Mouse (Mus musculus): ENCODE measurements around the gene Tbc1d19. TPM values are rescaled to one million over a fixed set of nuclear protein-coding genes. Genes with fewer than 3 reads are reported as not detected.
A peak's percentile ranks its signal among the peaks of the same experiment; 100 is the strongest.

The Tbc1d19 gene
- polyA plus RNA-seq, 1 experiment from 2014 or later: 32.2 TPM

- Histone ChIP-seq H3K9me3 (ENCODE audit: control insufficient read depth, low read length) (no peaks in the 10 kb centered on the region), H3K27ac (ENCODE audit: low read depth) (no peak overlapping the region), H3K4me1 (replicated peaks; ENCODE audit: control insufficient read depth, insufficient read depth, low read length) (no peaks in the 10 kb centered on the region), H3K36me3 (ENCODE audit: control insufficient read depth, insufficient read depth, low read length) (peaks cover 16% of the 10 kb centered on the region), H3K9ac (ENCODE audit: low read length) (no peak overlapping the region), H3K4me3 (ENCODE audit: low read depth, low read length) (no peak overlapping the region), H3K27me3 (replicated peaks; ENCODE audit: control insufficient read depth, insufficient read depth, low read length) (no peaks in the 10 kb centered on the region), H3K4me2 (ENCODE audit: low read length) (no peak overlapping the region)
- 31% methylated on average over 6 of the region's 6 CpGs for WGBS
- DNase-seq (ENCODE audit: low spot score) (peak; percentile 71), ATAC-seq (replicated peaks; ENCODE audit: low FRiP score, low TSS enrichment, low read depth) (0 out of 2 replicates have a peak, but pooled peaks have one; percentile 53)
Observed at GRCm38 (mm10) chr5:53871665-53872312, 62.4 kb downstream of the Tbc1d19 start.

- 88% methylated on average over 3 of the region's 3 CpGs for WGBS
- no peaks in the 10 kb centered on the region for H3K27me3 ChIP-seq (replicated peaks; ENCODE audit: control insufficient read depth, insufficient read depth, low read length)
- H3K4me3 ChIP-seq (ENCODE audit: low read depth, low read length): no peak overlapping the region
- H3K4me2 ChIP-seq (ENCODE audit: low read length): no peak overlapping the region
- peaks cover 16% of the 10 kb centered on the region for H3K36me3 ChIP-seq (ENCODE audit: control insufficient read depth, insufficient read depth, low read length)
- DNase-seq (ENCODE audit: low spot score) (no peak), ATAC-seq (replicated peaks; ENCODE audit: low FRiP score, low TSS enrichment, low read depth) (no peak)
- no peaks in the 10 kb centered on the region for H3K4me1 ChIP-seq (replicated peaks; ENCODE audit: control insufficient read depth, insufficient read depth, low read length)
- no peaks in the 10 kb centered on the region for H3K9me3 ChIP-seq (ENCODE audit: control insufficient read depth, low read length)
- H3K27ac ChIP-seq (ENCODE audit: low read depth): no peak overlapping the region
- H3K9ac ChIP-seq (ENCODE audit: low read length): no peak overlapping the region
Observed at GRCm38 (mm10) chr5:53874966-53875365, 65.6 kb downstream of the Tbc1d19 start.

- Histone ChIP-seq H3K4me1 (replicated peaks; ENCODE audit: control insufficient read depth, insufficient read depth, low read length) (no peaks in the 10 kb centered on the region), H3K4me2 (ENCODE audit: low read length) (no peak overlapping the region), H3K27me3 (replicated peaks; ENCODE audit: control insufficient read depth, insufficient read depth, low read length) (no peaks in the 10 kb centered on the region), H3K9me3 (ENCODE audit: control insufficient read depth, low read length) (no peaks in the 10 kb centered on the region), H3K9ac (ENCODE audit: low read length) (no peak overlapping the region), H3K27ac (ENCODE audit: low read depth) (no peak overlapping the region), H3K36me3 (ENCODE audit: control insufficient read depth, insufficient read depth, low read length) (peaks cover 7% of the 10 kb centered on the region; the same call in 1 of the 2 replicates), H3K4me3 (ENCODE audit: low read depth, low read length) (no peak overlapping the region)
- 33% methylated on average over 4 of the region's 4 CpGs for WGBS
- no peak for ATAC-seq (replicated peaks; ENCODE audit: low FRiP score, low TSS enrichment, low read depth)
- DNase-seq (ENCODE audit: low spot score): no peak
Observed at GRCm38 (mm10) chr5:53880724-53881123, 71.3 kb downstream of the Tbc1d19 start.

- no peaks in the 10 kb centered on the region for H3K27me3 ChIP-seq (replicated peaks; ENCODE audit: control insufficient read depth, insufficient read depth, low read length)
- H3K4me3 ChIP-seq (ENCODE audit: low read depth, low read length): no peak overlapping the region
- no peak for DNase-seq (ENCODE audit: low spot score)
- 72% methylated on average over 4 of the region's 4 CpGs for WGBS
- H3K27ac ChIP-seq (ENCODE audit: low read depth): no peak overlapping the region
- no peaks in the 10 kb centered on the region for H3K9me3 ChIP-seq (ENCODE audit: control insufficient read depth, low read length)
- no peak overlapping the region for H3K9ac ChIP-seq (ENCODE audit: low read length)
- no peak overlapping the region for H3K4me2 ChIP-seq (ENCODE audit: low read length)
- ATAC-seq (replicated peaks; ENCODE audit: low FRiP score, low TSS enrichment, low read depth): no peak
- H3K36me3 ChIP-seq (ENCODE audit: control insufficient read depth, insufficient read depth, low read length): peaks cover 4% of the 10 kb centered on the region; the same call in 1 of the 2 replicates
- no peaks in the 10 kb centered on the region for H3K4me1 ChIP-seq (replicated peaks; ENCODE audit: control insufficient read depth, insufficient read depth, low read length)
Observed at GRCm38 (mm10) chr5:53881381-53881990, 72.1 kb downstream of the Tbc1d19 start.

- 76% methylated on average over 9 of the region's 9 CpGs for WGBS
- DNase-seq (ENCODE audit: low spot score) (no peak), ATAC-seq (replicated peaks; ENCODE audit: low FRiP score, low TSS enrichment, low read depth) (no peak)
- Histone ChIP-seq H3K27me3 (replicated peaks; ENCODE audit: control insufficient read depth, insufficient read depth, low read length) (no peaks in the 10 kb centered on the region), H3K4me3 (ENCODE audit: low read depth, low read length) (no peak overlapping the region), H3K9me3 (ENCODE audit: control insufficient read depth, low read length) (no peaks in the 10 kb centered on the region), H3K4me2 (ENCODE audit: low read length) (no peak overlapping the region), H3K36me3 (ENCODE audit: control insufficient read depth, insufficient read depth, low read length) (peaks cover 23% of the 10 kb centered on the region), H3K27ac (ENCODE audit: low read depth) (no peak overlapping the region), H3K9ac (ENCODE audit: low read length) (no peak overlapping the region), H3K4me1 (replicated peaks; ENCODE audit: control insufficient read depth, insufficient read depth, low read length) (no peaks in the 10 kb centered on the region)
Observed at GRCm38 (mm10) chr5:53901406-53901805, 92.0 kb downstream of the Tbc1d19 start.

GRCm38 (mm10) chr5:53902757-53903156 lies 93.4 kb downstream of the Tbc1d19 start:
- Histone ChIP-seq H3K9ac (ENCODE audit: low read length) (no peak overlapping the region), H3K36me3 (ENCODE audit: control insufficient read depth, insufficient read depth, low read length) (peaks cover 14% of the 10 kb centered on the region), H3K27ac (ENCODE audit: low read depth) (no peak overlapping the region), H3K27me3 (replicated peaks; ENCODE audit: control insufficient read depth, insufficient read depth, low read length) (no peaks in the 10 kb centered on the region), H3K4me2 (ENCODE audit: low read length) (no peak overlapping the region), H3K9me3 (ENCODE audit: control insufficient read depth, low read length) (no peaks in the 10 kb centered on the region), H3K4me3 (ENCODE audit: low read depth, low read length) (no peak overlapping the region), H3K4me1 (replicated peaks; ENCODE audit: control insufficient read depth, insufficient read depth, low read length) (no peaks in the 10 kb centered on the region)
- 61% methylated on average over 3 of the region's 3 CpGs for WGBS
- no peak for DNase-seq (ENCODE audit: low spot score)
- no peak for ATAC-seq (replicated peaks; ENCODE audit: low FRiP score, low TSS enrichment, low read depth)

- H3K4me3 ChIP-seq (ENCODE audit: low read depth, low read length): no peak overlapping the region
- no peak overlapping the region for H3K4me2 ChIP-seq (ENCODE audit: low read length)
- WGBS: 91% methylated on average over 3 of the region's 3 CpGs
- no peaks in the 10 kb centered on the region for H3K27me3 ChIP-seq (replicated peaks; ENCODE audit: control insufficient read depth, insufficient read depth, low read length)
- H3K4me1 ChIP-seq (replicated peaks; ENCODE audit: control insufficient read depth, insufficient read depth, low read length): no peaks in the 10 kb centered on the region
- H3K9me3 ChIP-seq (ENCODE audit: control insufficient read depth, low read length): no peaks in the 10 kb centered on the region
- DNase-seq (ENCODE audit: low spot score): no peak
- no peak for ATAC-seq (replicated peaks; ENCODE audit: low FRiP score, low TSS enrichment, low read depth)
- H3K36me3 ChIP-seq (ENCODE audit: control insufficient read depth, insufficient read depth, low read length): 0 out of 2 replicates have a peak, but pooled peaks cover 3% of the 10 kb centered on the region
- no peak overlapping the region for H3K27ac ChIP-seq (ENCODE audit: low read depth)
- H3K9ac ChIP-seq (ENCODE audit: low read length): no peak overlapping the region
Observed at GRCm38 (mm10) chr5:53909201-53909600, 99.8 kb downstream of the Tbc1d19 start.

- H3K27ac ChIP-seq (ENCODE audit: low read depth): no peak overlapping the region
- peaks cover 5% of the 10 kb centered on the region; the same call in 1 of the 2 replicates for H3K9me3 ChIP-seq (ENCODE audit: control insufficient read depth, low read length)
- H3K4me3 ChIP-seq (ENCODE audit: low read depth, low read length): no peak overlapping the region
- no peak overlapping the region for H3K9ac ChIP-seq (ENCODE audit: low read length)
- no peak for ATAC-seq (replicated peaks; ENCODE audit: low FRiP score, low TSS enrichment, low read depth)
- no peaks in the 10 kb centered on the region for H3K36me3 ChIP-seq (ENCODE audit: control insufficient read depth, insufficient read depth, low read length)
- no peaks in the 10 kb centered on the region for H3K27me3 ChIP-seq (replicated peaks; ENCODE audit: control insufficient read depth, insufficient read depth, low read length)
- H3K4me1 ChIP-seq (replicated peaks; ENCODE audit: control insufficient read depth, insufficient read depth, low read length): no peaks in the 10 kb centered on the region; the same call in none of the 2 replicates
- WGBS: 90% methylated on average over 2 of the region's 2 CpGs
- no peak for DNase-seq (ENCODE audit: low spot score)
- H3K4me2 ChIP-seq (ENCODE audit: low read length): no peak overlapping the region
Observed at GRCm38 (mm10) chr5:53920416-53920815, 111.0 kb downstream of the Tbc1d19 start.

Measured in intestine, embryonic 14.5 days (tissue).